ENCODE assay signal across 12 mouse cellular contexts in the genomic region with DNA sequence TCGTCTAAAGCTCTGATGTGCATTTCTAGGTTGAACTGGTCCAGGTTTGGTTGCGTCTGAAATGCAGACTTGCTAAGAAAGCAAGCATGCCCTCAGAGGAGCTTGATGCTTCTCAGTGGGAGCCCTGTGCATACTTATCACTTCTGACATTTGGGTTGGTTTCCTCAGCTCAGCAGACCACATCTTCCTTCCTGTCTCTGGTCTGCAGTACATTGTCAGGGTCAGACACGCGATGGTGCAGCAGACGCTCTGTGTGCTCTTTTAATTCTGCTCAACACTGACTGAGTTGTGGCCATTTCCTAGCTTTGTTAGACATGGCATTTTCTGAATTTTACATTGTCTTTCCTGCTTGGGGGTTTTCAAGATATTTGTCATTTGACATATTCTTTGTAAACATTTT.
DNase-seq lines count a peak whose midpoint lies in the region; ATAC-seq and TF ChIP-seq lines count a peak whose summit lies in the region.
"Had no signal": no experiment of that assay in that cellular context is flagged by ENCODE, and none has a peak within 500 bp of the region (broad histone marks: within the 10 kb centered on the region; RNA-seq: fewer than 3 reads in every experiment).

No protein-coding gene starts in this region.

- no peak for TF ChIP-seq POLR2A in kidney, adult 2 months (IDR thresholded peaks at IDR 0.05; ENCODE audit: low read depth, low read length)

- H3K9me3 ChIP-seq in kidney, embryonic 15.5 days (replicated peaks) = no peaks in the 10 kb centered on the region
- H3K9me3 ChIP-seq in liver, postnatal 0 days (ENCODE audit: low read length) = no peaks in the 10 kb centered on the region
- H3K9me3 ChIP-seq: G1E; limb, embryonic 12.5 days had no signal

- no peak overlapping the region for H3K4me3 ChIP-seq in kidney, embryonic 15.5 days (replicated peaks)
- H3K4me3 ChIP-seq in kidney, adult 2 months (ENCODE audit: insufficient read depth, low read depth, low read length) = no peak overlapping the region
- no peak overlapping the region for H3K4me3 ChIP-seq in liver, postnatal 0 days (ENCODE audit: low read depth, low read length)
- H3K4me3 ChIP-seq in layer of hippocampus, adult 2 months = no peak overlapping the region
- H3K4me3 ChIP-seq: limb, embryonic 12.5 days had no signal

- TF ChIP-seq CTCF in kidney, adult 2 months (conservative IDR thresholded peaks at IDR 0.05; ENCODE audit: insufficient read depth, insufficient read length, low read depth, low read length) = no peak
- TF ChIP-seq CTCF in liver, postnatal 0 days (IDR thresholded peaks at IDR 0.05; ENCODE audit: low read depth) = no peak
- no peak for TF ChIP-seq CTCF in layer of hippocampus, adult 2 months (conservative IDR thresholded peaks at IDR 0.05)

- intact Hi-C loops in left cerebral cortex, postnatal 36 days (cut with DNase I) = no loop called here

- 69% methylated on average over 5 of the region's 5 CpGs for WGBS in kidney, embryonic 15.5 days
- 51% methylated on average over 5 of the region's 5 CpGs for WGBS in kidney, adult 2 months
- 20% methylated on average over 5 of the region's 5 CpGs for WGBS in liver, postnatal 0 days (ENCODE audit: insufficient replicate concordance)

- H3K4me1 ChIP-seq in kidney, embryonic 15.5 days = peaks cover 2% of the 10 kb centered on the region; the same call in 1 of the 2 replicates
- no peaks in the 10 kb centered on the region for H3K4me1 ChIP-seq in kidney, adult 2 months (ENCODE audit: control insufficient read depth, insufficient read depth, low read length)
- no peaks in the 10 kb centered on the region for H3K4me1 ChIP-seq in liver, postnatal 0 days (ENCODE audit: insufficient read depth)
- H3K4me1 ChIP-seq: limb, embryonic 12.5 days had no signal

- H3K27ac ChIP-seq in kidney, embryonic 15.5 days = 0 out of 2 replicates have a peak overlapping the region, but pooled peaks have one; percentile 27
- H3K27ac ChIP-seq in kidney, adult 2 months (ENCODE audit: insufficient read depth, low read depth, low read length) = no peak overlapping the region
- 0 out of 2 replicates have a peak overlapping the region, but pooled peaks have one; percentile 35 for H3K27ac ChIP-seq in liver, postnatal 0 days (ENCODE audit: low read depth)
- no peak overlapping the region for H3K27ac ChIP-seq in layer of hippocampus, adult 2 months
- H3K27ac ChIP-seq: limb, embryonic 12.5 days had no signal

- no peak overlapping the region for H3K9ac ChIP-seq in kidney, embryonic 15.5 days
- H3K9ac ChIP-seq in liver, postnatal 0 days (replicated peaks) = no peak overlapping the region
- H3K9ac ChIP-seq: limb, embryonic 12.5 days had no signal

- no peak overlapping the region for H3K4me2 ChIP-seq in kidney, embryonic 15.5 days
- H3K4me2 ChIP-seq in liver, postnatal 0 days (ENCODE audit: low read depth, low read length) = peak overlapping the region; percentile 49
- H3K4me2 ChIP-seq: limb, embryonic 12.5 days had no signal

- no peaks in the 10 kb centered on the region for H3K27me3 ChIP-seq in kidney, embryonic 15.5 days
- H3K27me3 ChIP-seq in kidney, adult 2 months (replicated peaks; ENCODE audit: control insufficient read depth, insufficient read depth, low read length) = no peaks in the 10 kb centered on the region; the same call in 1 of the 2 replicates
- no peaks in the 10 kb centered on the region for H3K27me3 ChIP-seq in liver, postnatal 0 days (ENCODE audit: insufficient read depth, low read length)
- H3K27me3 ChIP-seq in splenic B cell, adult 2 months (ENCODE audit: control insufficient read depth, insufficient read depth, low read length, poor library complexity, severe bottlenecking) = no peaks in the 10 kb centered on the region
- H3K27me3 ChIP-seq: limb, embryonic 12.5 days had no signal

- no peaks in the 10 kb centered on the region for H3K36me3 ChIP-seq in kidney, embryonic 15.5 days
- H3K36me3 ChIP-seq in kidney, adult 2 months (ENCODE audit: control insufficient read depth, insufficient read depth, low read length) = no peaks in the 10 kb centered on the region
- no peaks in the 10 kb centered on the region for H3K36me3 ChIP-seq in liver, postnatal 0 days (replicated peaks; ENCODE audit: insufficient read depth, low read length)
- no peaks in the 10 kb centered on the region for H3K36me3 ChIP-seq in splenic B cell, adult 2 months (ENCODE audit: control insufficient read depth, insufficient read depth, low read length, poor library complexity, severe bottlenecking)
- H3K36me3 ChIP-seq: G1E; limb, embryonic 12.5 days had no signal

- DNase-seq in kidney, adult 2 months = no peak
- peak; percentile 1 for DNase-seq in R1 (ENCODE audit: low read depth, low spot score)
- DNase-seq in liver, postnatal 0 days = peak; percentile 17
- peak; percentile 39 for DNase-seq in splenic B cell, adult 2 months (ENCODE audit: low read depth, low spot score)
- DNase-seq in left cerebral cortex, postnatal 36 days (ENCODE audit: low spot score in 2 of 2) = no peak
- DNase-seq in layer of hippocampus, adult 2 months (ENCODE audit: low spot score in 2 of 2) = no peak
- no peak for DNase-seq in adrenal gland, adult 8-10 months
- DNase-seq: cerebellum, adult 11 months; heart, postnatal 36 days had no signal

- ATAC-seq in kidney, embryonic 15.5 days (replicated peaks; ENCODE audit: low FRiP score) = no peak
- peak; percentile 68 for ATAC-seq in liver, postnatal 0 days

- peak; percentile 62 for TF ChIP-seq EP300 in liver, postnatal 0 days (IDR thresholded peaks at IDR 0.05; ENCODE audit: low read depth)

Comparison
In these comparisons a context has a peak if more than half of its experiments do, and no peak if none do; other contexts are left out.
1. H3K27ac ChIP-seq: peak in kidney, embryonic 15.5 days (single experiment) and liver, postnatal 0 days (single experiment); none in kidney, adult 2 months (single experiment) and layer of hippocampus, adult 2 months (single experiment).
2. DNase-seq: peak in R1 (single experiment), liver, postnatal 0 days (single experiment) and splenic B cell, adult 2 months (single experiment); none in kidney, adult 2 months (single experiment), left cerebral cortex, postnatal 36 days (0 of 2), layer of hippocampus, adult 2 months (0 of 2) and adrenal gland, adult 8-10 months (single experiment).